Mouse (Mus musculus): Measurements from ENCODE around the gene Twistnb. TPM values are rescaled to one million over a fixed set of nuclear protein-coding genes. Genes with fewer than 3 reads are reported as not detected.

The Twistnb gene
- 10 to 100 TPM; 12.1 to 14.4 TPM for total RNA-seq (2021)
- long read RNA-seq, experiment 1, full-length matches to known transcripts: 26 of 30 reads
- long read RNA-seq, experiment 1, partial matches to known transcripts: 0 of 30 reads
- long read RNA-seq, experiment 1, other reads (novel, unspliced or antisense): 4 of 30 reads
- long read RNA-seq, experiment 2, full-length matches to known transcripts: 19 of 23 reads
- long read RNA-seq, experiment 2, partial matches to known transcripts: 2 of 23 reads
- long read RNA-seq, experiment 2, other reads (novel, unspliced or antisense): 2 of 23 reads

DNA sequence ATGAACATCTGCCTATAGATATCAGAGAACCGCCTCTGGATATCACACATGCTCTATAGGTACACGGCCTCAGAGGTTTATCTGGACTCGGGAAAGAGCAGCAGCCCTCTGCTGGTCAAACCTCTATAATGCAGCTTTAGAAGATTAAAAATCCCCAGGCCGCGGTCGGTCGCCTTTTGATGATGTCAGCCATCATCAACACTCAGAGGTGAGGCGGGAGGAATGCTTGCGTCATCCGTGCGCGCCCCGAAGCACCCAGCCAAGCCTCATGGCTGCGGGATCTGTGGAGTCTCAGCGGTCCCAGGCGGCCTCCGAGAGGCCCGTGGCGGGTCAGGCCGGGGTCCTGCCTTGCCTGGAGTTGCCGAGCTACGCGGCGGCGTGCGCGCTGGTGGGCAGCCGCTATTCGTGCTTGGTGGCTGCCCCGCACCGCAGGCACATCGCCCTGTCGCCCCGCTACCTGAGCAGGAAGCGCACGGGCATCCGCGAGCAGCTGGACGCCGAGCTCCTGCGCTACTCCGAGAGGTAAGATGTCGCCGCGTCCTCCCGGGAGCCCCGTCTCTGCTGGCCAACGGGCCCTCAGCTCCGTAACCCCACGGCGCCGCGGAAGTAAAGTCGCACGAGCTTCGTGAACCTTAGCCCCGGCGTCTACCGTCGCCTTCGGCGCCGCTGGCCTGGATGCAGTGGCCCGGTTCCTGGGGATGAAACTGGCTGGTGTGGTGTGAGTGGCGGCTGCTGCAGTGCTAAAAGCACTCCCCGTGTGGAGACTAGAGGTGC lies at the start of gene Twistnb:
Twistnb (plus strand) TSS at position 249 of the 774 bp plus-strand sequence.
- DNase-seq (ENCODE audit: low spot score in 2 of 2): peak; percentile 95 to 99

DNA sequence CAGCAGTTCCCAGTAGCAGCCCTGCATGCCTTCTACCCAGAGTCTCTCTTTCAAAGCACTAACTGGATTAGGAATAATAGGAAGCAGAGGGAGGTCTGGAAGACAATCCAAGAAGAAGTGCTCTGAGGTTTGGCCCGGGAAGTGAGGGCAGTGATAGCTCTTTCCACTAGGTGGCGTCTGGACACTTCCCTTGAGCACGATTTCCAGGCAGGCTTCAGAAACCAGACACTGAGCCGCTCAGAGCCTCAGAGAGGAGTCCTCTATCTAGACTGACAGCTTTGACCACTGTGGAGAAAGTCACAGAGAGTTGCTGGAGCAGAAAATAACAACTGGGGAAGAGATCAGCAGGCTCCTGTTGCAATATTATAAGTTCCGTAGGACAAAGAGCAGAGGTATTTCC lies 40.6 kb upstream of the Twistnb start:
- DNase-seq (ENCODE audit: low spot score in 2 of 2): peak; percentile 45 to 61

DNA sequence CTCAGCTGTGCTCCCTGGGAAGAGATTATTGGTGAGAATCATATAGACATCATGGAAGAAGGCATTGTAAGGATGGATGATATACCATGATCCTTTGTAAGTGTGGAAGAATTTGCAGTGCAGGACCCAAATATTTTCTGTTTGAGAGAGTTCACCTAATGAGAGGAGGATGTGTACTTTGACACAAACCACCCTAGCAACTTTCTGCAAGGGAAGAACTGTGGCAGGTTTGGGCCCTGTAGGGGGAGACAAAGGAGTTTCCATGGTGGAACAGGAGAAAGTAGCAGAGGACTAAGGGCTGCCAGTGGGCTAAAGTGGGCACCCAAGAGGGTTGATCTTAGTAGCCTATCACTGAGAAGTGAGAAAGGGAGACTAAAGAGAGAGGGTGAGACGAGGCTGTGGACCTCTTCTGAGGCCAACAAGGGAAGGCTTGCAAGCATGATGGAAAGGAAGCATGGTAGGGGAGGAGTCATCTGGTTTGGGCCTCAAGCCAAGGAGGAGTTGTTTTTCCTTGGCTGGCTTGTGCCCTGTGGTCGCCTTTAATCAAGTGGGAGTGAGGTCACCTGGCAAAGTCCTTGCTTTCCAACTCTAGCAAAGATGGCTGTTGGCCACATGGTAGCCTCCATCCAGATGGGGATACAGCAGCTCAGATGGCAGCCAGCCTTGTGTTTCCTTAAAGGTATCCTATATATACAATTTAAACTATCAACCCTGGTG lies 38.4 kb upstream of the Twistnb start:
- DNase-seq (ENCODE audit: low spot score in 2 of 2): no peak

DNA sequence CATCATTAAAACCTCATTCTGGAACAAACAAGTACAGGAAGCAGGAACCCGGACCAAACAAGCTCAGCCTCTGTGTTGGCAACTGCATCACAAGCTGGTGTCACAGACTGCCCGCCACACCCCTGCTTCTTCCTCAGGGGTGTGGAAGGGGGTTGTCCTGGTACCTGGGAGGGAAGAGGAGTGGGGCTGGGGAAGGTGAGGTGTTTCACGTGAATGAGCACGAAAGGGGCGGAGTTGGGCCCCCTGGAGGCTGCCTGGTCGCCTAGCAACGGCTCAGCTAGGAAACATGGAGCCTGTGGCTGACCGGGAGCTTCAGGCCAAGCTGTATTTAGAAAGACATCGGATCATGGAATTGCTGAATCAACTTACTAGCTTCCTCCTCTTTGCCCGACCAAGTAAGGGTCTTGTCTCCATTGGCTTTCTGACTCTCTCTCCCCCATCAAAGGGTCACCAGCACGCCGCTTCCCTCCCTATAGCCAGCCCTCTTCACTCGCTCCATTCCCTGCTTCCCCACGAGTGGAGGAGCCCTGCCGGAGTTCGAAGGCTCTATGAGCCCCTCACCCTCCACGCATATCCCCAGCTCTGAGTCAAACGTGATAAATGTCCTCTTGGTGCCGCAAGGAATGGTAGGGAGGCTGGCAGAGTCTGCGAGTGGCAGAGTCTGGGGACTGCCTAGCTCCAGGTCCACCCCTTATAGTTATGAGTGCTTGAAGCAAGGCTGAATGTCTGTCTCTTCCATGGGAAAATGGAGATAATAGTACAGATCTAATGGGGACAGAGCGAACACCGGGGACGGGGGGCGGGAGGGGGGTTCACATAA lies 34.4 kb upstream of the Twistnb start, which contains the start of gene Efcab10:
Efcab10 (plus strand) TSS at position 51 of the 820 bp plus-strand sequence.
- no peak for DNase-seq (ENCODE audit: low spot score in 2 of 2)

DNA sequence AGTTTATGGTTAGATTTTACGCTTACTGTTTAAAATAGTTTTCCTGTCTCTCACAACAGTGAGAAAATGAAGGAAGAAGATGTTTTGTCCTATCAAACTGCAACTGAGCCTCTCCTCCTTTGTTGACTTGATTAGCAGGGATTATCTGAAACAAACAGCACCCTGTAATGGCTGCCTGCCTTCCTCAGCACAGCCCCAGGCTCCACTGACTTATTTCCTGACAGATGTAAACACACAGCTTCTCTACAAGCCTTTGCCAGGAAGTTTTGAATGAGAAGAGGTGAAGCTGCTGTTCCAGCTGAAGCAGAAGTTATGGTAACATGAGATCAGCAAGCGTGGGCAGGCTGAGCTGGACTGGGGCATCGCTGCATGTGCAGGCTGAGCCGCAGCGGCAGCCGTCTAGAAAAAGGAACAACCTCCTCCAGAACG lies 26.2 kb upstream of the Twistnb start:
- no peak for DNase-seq (ENCODE audit: low spot score in 2 of 2)

DNA sequence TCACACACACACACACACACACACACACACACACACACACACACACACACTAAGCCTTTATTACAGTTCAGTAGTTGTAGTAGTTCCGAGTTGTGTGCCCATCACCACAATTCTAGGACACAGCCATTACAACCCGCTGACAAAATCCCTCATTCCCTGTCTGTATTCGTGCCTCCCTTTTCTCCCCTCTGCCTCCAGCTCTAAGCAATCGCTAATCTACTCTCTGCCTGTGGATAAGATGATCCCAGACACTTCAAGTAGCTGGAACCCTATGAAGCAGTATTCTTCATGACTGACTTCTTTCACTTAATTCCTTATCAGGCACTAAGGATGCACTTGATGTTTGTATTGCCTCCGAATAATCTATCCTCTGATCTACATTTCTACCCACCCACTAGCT lies 24.4 kb upstream of the Twistnb start:
- no peak for DNase-seq (ENCODE audit: low spot score in 2 of 2)

DNA sequence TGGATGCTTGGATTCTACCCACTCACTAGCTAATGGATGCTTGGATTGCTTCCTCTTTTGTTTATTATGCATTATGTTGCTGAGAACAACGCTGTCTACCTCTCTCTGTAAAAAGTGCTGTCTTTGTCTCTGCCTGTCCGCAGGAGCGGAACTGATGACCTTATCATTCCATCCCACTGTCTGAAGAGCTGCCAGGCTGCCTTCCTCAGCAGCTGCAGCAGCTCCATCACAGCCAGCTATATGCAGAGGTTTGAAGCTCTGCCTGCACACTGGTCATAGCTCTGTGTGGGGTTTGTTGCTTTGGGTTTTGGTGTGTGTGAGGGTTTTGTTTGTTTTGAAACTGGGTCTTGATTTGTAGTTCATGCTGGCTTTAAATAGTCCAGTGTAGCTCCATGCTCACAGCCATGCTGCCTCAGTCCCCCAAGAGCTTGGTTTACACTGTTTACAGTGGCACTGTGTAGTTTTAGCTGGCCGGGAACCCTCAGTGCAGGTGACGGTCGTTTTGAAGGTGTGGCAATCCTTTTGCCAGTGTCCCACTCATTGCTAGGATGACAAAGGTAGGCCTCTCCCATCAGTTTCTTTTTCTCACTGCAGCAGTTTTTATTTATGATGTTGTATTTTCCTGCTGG lies 23.9 kb upstream of the Twistnb start:
- DNase-seq (ENCODE audit: low spot score in 2 of 2): no peak

DNA sequence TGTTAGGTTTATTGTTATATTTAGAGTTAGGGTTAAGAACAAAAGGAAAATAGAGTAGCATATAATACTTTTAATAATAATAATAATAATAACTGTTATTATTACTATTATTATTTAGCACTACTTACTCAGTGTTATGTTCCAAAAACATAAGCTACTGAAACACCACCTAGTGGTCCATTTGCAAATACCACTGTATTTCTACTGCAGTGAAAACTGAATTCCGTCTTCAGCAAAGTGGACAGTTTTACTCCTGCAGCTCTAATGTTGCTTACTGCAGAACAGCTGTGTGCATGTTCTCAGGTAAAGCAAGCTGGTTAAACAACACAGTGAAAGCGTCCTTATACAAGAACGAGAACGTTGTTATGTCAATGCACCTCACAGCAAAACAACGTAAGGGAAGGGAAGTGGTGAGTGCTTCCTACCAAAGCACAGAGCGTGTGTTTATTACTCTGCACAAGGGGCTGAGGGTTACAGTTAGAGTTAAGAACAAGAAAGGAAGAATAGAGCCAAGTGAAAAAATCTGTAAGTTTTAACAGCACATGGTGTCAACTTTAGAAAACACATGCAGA lies 17.8 kb upstream of the Twistnb start:
- DNase-seq (ENCODE audit: low spot score in 2 of 2): no peak

DNA sequence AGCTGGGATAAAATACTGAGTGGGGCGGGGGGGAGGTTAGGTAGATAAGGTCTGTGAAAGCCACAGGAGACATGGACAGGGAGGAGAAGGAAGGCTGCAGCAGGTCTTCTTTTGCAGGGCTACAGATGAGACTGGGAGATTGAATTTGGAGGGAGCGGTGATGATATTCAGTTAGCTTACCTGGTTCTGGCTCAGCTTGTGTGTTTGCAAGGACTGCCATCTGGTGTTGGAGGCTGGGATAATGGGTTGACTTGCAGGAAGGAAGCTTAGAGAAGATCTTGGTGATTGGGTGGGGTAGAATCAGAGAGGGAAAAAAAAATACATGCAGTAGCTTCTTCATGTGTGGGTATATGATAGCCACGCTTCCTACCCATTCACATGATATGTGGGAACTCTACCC lies 5.1 kb upstream of the Twistnb start:
- DNase-seq (ENCODE audit: low spot score in 2 of 2): no peak

DNA sequence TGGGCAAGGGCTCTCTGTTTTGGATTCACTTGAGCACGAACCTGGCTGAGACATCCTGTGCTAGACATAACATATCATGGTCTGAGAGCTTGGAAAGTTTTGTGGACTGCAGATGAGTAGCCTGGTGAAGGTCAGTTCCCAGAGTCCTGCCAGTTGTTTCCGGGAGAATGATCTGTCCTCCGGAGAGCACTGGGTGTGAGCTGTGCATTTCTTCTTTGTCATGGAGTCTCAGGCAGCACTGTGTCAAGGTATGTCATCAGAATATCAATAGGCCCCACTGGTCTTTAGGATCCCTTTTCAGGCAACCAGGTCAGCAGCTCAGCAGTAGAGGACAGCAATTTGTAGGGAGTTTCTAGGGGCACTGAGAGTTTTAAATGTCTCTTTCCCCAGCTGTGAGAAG lies 2.1 kb upstream of the Twistnb start:
- DNase-seq (ENCODE audit: low spot score in 2 of 2): no peak

DNA sequence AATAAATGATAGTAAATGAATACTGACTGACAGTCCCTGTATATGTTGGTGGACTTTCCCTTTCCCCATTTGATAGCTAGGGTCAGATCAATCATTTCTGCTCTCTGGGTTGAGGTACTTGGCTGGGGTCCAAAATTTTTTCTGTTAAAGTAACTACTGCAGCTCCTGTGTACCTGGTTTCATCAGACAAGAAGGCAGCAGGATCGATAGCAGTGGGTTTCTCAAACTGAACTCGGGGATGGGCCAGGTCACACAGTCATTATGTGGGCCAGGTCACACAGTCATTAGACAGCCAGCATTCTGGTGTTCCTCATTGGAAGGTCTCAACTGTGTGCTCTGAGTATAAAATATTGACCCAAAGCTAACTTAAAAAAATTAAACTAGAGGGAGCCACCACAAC lies 1.7 kb upstream of the Twistnb start:
- no peak for DNase-seq (ENCODE audit: low spot score in 2 of 2)

DNA sequence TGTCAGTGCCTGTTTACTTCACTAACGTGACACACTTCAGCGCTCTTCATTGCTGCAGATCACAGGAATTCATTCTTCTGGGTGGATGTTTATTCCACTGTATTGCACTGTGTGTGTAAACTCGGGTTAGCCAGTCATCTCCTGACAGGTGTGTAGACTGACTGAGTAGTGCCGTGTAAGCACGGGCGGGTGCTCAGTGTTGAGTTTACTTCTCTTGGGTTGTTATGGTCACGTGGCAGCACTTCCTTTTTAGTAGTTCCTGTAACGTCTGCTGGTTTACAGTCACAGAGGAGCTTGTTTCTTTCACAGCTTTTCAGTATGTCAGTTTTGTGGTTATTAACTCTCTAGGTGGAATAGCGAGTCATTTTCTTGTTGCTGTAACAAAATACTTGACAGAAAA lies 4.4 kb downstream of the Twistnb start:
- no peak for DNase-seq (ENCODE audit: low spot score in 2 of 2)

DNA sequence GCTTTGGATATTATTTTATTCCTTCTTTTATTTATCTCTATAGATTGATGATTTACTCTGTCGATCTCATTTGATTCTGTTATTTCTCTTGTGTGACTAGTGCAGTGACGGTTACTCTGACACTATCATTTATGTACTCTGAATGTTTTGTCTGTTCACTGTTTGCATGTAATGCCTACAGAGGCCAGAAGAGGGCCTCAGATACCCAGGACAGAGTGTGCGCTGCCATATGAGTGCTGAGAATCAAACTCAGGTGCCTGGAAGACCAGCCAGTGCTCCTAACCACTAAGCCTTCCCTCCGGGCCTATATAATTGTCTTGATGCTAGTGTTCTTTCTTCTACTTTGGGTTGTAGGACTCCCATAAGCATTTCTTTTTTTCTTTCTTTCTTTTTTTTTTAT lies 5.3 kb downstream of the Twistnb start:
- DNase-seq (ENCODE audit: low spot score in 2 of 2): no peak

DNA sequence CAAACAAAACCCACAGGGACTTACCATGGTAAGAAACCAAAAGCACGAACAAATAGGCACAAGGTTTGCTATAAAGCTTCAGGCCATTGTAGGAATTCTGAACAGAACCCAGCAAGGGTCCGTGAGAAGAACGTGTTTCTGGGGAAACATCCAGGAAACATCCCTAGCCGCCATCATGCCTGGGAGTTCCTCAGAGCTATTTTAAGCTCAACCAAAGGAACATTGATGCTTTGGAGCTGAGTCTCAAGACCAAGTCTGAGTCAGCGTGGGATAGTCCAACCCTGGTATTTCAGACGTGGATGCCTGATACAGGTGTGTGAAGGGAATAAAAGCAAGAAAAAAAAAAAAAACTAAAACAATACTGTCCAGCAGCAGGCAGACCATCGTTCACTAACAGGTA lies 26.0 kb downstream of the Twistnb start:
- no peak for DNase-seq (ENCODE audit: low spot score in 2 of 2)

DNA sequence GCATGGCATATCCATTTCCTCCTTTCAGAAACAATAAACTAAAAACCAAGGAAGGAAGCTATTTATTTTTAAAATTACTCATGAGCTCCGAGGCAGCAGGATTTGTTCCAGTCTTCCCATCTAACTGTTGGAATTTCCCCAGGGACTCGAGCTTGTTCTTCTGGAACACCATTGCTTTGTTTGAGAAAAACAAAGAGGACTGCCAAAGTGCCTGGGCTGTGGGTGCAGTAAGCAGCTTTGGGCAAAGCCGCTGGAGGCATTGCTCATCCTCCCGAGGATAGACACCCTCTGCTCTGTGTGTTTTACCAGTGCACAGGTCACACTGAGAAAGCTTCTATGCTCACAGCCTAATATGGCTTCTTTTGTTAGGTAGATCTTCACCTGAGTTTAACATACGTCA lies 26.8 kb downstream of the Twistnb start:
- peak in 1 of 2 experiments; percentile 7 for DNase-seq (ENCODE audit: low spot score in 2 of 2)

DNA sequence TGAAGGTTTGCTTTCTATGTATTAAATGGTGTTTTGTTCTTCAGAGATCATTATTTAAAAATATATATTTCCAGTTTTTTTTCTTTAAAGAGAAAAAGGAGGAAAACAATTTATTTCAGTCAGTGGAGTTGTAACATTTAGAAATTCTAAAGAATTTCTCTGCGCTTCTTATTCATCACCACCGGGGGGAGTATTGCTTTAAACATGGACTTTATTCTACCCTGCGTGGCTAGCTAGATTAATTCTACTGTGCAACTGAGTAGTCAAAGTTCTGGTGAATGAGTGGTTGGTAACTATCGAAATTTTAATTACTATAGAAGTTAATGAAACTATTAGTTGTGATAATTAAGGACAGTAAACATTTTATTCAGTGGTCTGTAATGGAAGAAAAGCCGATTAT lies 51.5 kb downstream of the Twistnb start:
- DNase-seq (ENCODE audit: low spot score in 2 of 2): no peak

DNA sequence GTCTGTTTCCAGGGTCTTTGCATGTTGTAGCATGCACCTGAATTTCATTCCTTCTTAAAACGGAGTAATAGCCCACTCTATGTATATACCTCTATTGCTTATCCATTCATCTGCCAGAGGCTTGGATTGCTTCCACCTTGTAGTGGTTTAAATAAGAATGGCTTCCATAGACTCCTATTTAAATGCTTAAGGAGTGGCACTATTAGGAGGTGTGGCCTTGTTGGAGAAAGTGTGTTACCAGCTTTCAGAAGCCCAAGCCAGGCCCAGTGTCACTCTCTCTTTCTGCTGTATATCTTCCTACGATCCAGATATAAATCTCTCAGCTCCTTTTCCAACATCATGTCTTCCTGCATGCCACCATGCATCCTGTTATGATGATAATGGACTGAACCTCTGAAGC lies 53.5 kb downstream of the Twistnb start:
- DNase-seq (ENCODE audit: low spot score in 2 of 2): no peak
